Comparison of ENCODE assay signal across 8 mouse cellular contexts in the genomic region with DNA sequence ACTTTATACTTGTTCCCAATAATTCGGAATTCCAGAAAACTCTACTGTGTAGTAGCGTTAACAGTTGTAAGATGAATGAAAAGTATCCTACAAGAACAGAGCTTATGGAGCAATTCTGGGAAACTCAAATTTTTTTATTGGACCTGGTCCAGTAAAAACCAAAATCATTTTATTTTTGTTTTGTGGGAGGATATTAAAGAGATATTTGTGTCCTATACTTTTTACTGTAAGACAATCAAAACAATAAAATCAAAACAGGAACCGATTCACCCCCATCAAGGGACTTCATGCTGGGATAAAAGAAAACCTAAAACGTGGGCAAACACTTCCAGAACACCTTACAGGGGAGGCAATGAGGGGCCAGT. TPM values are rescaled to one million over a fixed set of nuclear protein-coding genes. Genes with fewer than 3 reads are reported as not detected.
A peak's percentile ranks its signal among the peaks of the same experiment; 100 is the strongest.
DNase-seq lines count a peak whose midpoint lies in the region; ATAC-seq and TF ChIP-seq lines count a peak whose summit lies in the region.

No protein-coding gene starts in this region.

- peak overlapping the region; percentile 38 for H3K9ac ChIP-seq in lung, embryonic 15.5 days
- no peak overlapping the region; the same call in 1 of the 2 replicates for H3K9ac ChIP-seq in intestine, postnatal 0 days (ENCODE audit: low read depth, low read length)
- no peak overlapping the region for H3K9ac ChIP-seq in neural tube, embryonic 14.5 days (replicated peaks; ENCODE audit: low read depth, low read length)

- no peaks in the 10 kb centered on the region for H3K27me3 ChIP-seq in cerebellum, adult 2 months (ENCODE audit: control insufficient read depth, insufficient read depth, low read length)
- H3K27me3 ChIP-seq in lung, embryonic 15.5 days, result no peaks in the 10 kb centered on the region
- H3K27me3 ChIP-seq in intestine, postnatal 0 days (replicated peaks; ENCODE audit: control insufficient read depth, insufficient read depth, low read length), result no peaks in the 10 kb centered on the region
- no peaks in the 10 kb centered on the region for H3K27me3 ChIP-seq in neural tube, embryonic 14.5 days (ENCODE audit: control insufficient read depth, insufficient read depth, low read length)

- no peak for TF ChIP-seq CTCF in cerebellum, adult 2 months (IDR thresholded peaks at IDR 0.05; ENCODE audit: borderline replicate concordance, insufficient read depth, low read depth, low read length)
- no peak for TF ChIP-seq CTCF in intestine, postnatal 0 days (IDR thresholded peaks at IDR 0.05; ENCODE audit: low read depth)

- H3K4me2 ChIP-seq in lung, embryonic 15.5 days, result peak overlapping the region; percentile 58
- H3K4me2 ChIP-seq in intestine, postnatal 0 days (replicated peaks; ENCODE audit: low read depth), result peak overlapping the region; percentile 65
- H3K4me2 ChIP-seq in neural tube, embryonic 14.5 days (ENCODE audit: low read depth, low read length), result peak overlapping the region; percentile 45

- H3K36me3 ChIP-seq in lung, embryonic 15.5 days, result no peaks in the 10 kb centered on the region
- no peaks in the 10 kb centered on the region for H3K36me3 ChIP-seq in intestine, postnatal 0 days (ENCODE audit: control insufficient read depth, insufficient read depth)
- no peaks in the 10 kb centered on the region for H3K36me3 ChIP-seq in neural tube, embryonic 14.5 days (ENCODE audit: control insufficient read depth, insufficient read depth, low read length)

- no peak overlapping the region for H3K27ac ChIP-seq in cerebellum, adult 2 months (ENCODE audit: insufficient read depth, low read length)
- peak overlapping the region; percentile 86 for H3K27ac ChIP-seq in lung, embryonic 15.5 days
- H3K27ac ChIP-seq in intestine, postnatal 0 days (ENCODE audit: low read depth, low read length), result peak overlapping the region; percentile 77
- H3K27ac ChIP-seq in neural tube, embryonic 14.5 days (ENCODE audit: low read depth, low read length), result peak overlapping the region; percentile 29; the same call in 1 of the 2 replicates

- 21% methylated on average over 4 of the region's 4 CpGs for WGBS in cerebellum, adult 2 months
- 15% methylated on average over 4 of the region's 4 CpGs for WGBS in lung, embryonic 15.5 days
- WGBS in intestine, postnatal 0 days, result 25% methylated on average over 4 of the region's 4 CpGs
- 20% methylated on average over 4 of the region's 4 CpGs for WGBS in neural tube, embryonic 14.5 days

- TF ChIP-seq POLR2A in cerebellum, adult 2 months (IDR thresholded peaks at IDR 0.05; ENCODE audit: borderline replicate concordance, insufficient read depth, low read length), result no peak

- no peaks in the 10 kb centered on the region; the same call in 1 of the 2 replicates for H3K4me1 ChIP-seq in cerebellum, adult 2 months (ENCODE audit: control insufficient read depth, insufficient read depth, low read length)
- peaks cover 23% of the 10 kb centered on the region for H3K4me1 ChIP-seq in lung, embryonic 15.5 days
- peaks cover 10% of the 10 kb centered on the region; the same call in 1 of the 2 replicates for H3K4me1 ChIP-seq in intestine, postnatal 0 days (replicated peaks; ENCODE audit: control insufficient read depth, insufficient read depth, low read length)
- H3K4me1 ChIP-seq in neural tube, embryonic 14.5 days (ENCODE audit: control insufficient read depth, insufficient read depth, low read length), result peaks cover 23% of the 10 kb centered on the region

- H3K4me3 ChIP-seq in cerebellum, adult 2 months (replicated peaks; ENCODE audit: insufficient read depth, low read depth, low read length), result peak overlapping the region; percentile 53
- peak overlapping the region; percentile 51 for H3K4me3 ChIP-seq in lung, embryonic 15.5 days
- peak overlapping the region; percentile 51 for H3K4me3 ChIP-seq in intestine, postnatal 0 days (ENCODE audit: low read depth, low read length)
- peak overlapping the region; percentile 38 for H3K4me3 ChIP-seq in neural tube, embryonic 14.5 days (ENCODE audit: low read depth, low read length)

- no peak for DNase-seq in cerebellum, adult 2 months
- no peak for DNase-seq in cerebellum, postnatal 10 days
- DNase-seq in lung, postnatal 36 days, result no peak
- DNase-seq in spleen, adult 12 weeks (ENCODE audit: low spot score), result no peak

- no peak for ATAC-seq in lung, embryonic 15.5 days (ENCODE audit: borderline replicate concordance, extremely low read depth, low FRiP score, low TSS enrichment)
- no peak for ATAC-seq in intestine, postnatal 0 days
- no peak for ATAC-seq in neural tube, embryonic 14.5 days (ENCODE audit: low read depth)
- no peak for ATAC-seq in erythroid progenitor cell, adult 5-6 weeks (replicated peaks; ENCODE audit: low FRiP score, poor library complexity, severe bottlenecking)

- H3K9me3 ChIP-seq in lung, embryonic 15.5 days, result no peaks in the 10 kb centered on the region
- H3K9me3 ChIP-seq in intestine, postnatal 0 days (ENCODE audit: control insufficient read depth), result no peaks in the 10 kb centered on the region
- H3K9me3 ChIP-seq in neural tube, embryonic 14.5 days (ENCODE audit: control insufficient read depth, low read length), result no peaks in the 10 kb centered on the region

RNA-seq across cellular contexts. Expression of gene Hsd17b12, which starts 0.7 kb away (rescaled TPM):
- polyA plus RNA-seq in cerebellum, adult 2 months (2012; rRNA removed), result 83.0 and 89.1 TPM in 2 replicates
- polyA plus RNA-seq in lung, embryonic 15.5 days (2015; fragmentation: Nextera tagmentation; extraction: Ambion mirVana), result 126 and 129 TPM in 2 replicates
- 93.9 and 95.4 TPM in 2 replicates for polyA plus RNA-seq in intestine, postnatal 0 days (2015; fragmentation: Nextera tagmentation; extraction: Ambion mirVana)
- polyA plus RNA-seq in neural tube, embryonic 14.5 days (2014; fragmentation: Nextera tagmentation; extraction: Ambion mirVana), result 135 and 138 TPM in 2 replicates
- 10.9 and 12.6 TPM in 2 replicates for total RNA-seq in erythroid progenitor cell, adult 5-6 weeks (2015; ENCODE audit: low replicate concordance)
- 12.6 and 13.3 TPM in 2 replicates for total RNA-seq in erythroid progenitor cell, adult 5-6 weeks (2017; ENCODE audit: low replicate concordance)
